Mouse (Mus musculus) adrenal gland (tissue): ENCODE data around the gene Nr2f6.

Source experiments
- intact Hi-C: fragments of 180-260 bp; cut with DNase I; formaldehyde crosslinking; loops from one replicate; pipeline ENCODE4 v1.15.1; 2025

The Nr2f6 gene

GRCm38 (mm10) chr8:71392391-71392790 is 10.6 kb upstream of the Nr2f6 start:
- intact Hi-C loops, result no loop called here

- intact Hi-C loops, result no loop called here
Measured at GRCm38 (mm10) chr8:71391696-71392095, 9.9 kb upstream of the Nr2f6 start.

GRCm38 (mm10) chr8:71388267-71388666 is 6.5 kb upstream of the Nr2f6 start:
- intact Hi-C loops, result no loop called here

- intact Hi-C loops, result no loop called here
Measured at GRCm38 (mm10) chr8:71385212-71385835, 3.6 kb upstream of the Nr2f6 start.

- intact Hi-C loops, result no loop called here
Measured at GRCm38 (mm10) chr8:71383860-71384259, 2.1 kb upstream of the Nr2f6 start.

GRCm38 (mm10) chr8:71383396-71383795 is 1.6 kb upstream of the Nr2f6 start:
- intact Hi-C loops, result no loop called here

GRCm38 (mm10) chr8:71381971-71382961 is 506 bp upstream of the Nr2f6 start:
- intact Hi-C loops, result no loop called here

- intact Hi-C loops, result no loop called here
Measured at GRCm38 (mm10) chr8:71380178-71381171, 1.3 kb downstream of the Nr2f6 start.

- intact Hi-C loops, result no loop called here
Measured at GRCm38 (mm10) chr8:71379512-71380075, 2.2 kb downstream of the Nr2f6 start.

GRCm38 (mm10) chr8:71379008-71379407 is 2.8 kb downstream of the Nr2f6 start:
- intact Hi-C loops, result no loop called here

GRCm38 (mm10) chr8:71376423-71377030 is 5.2 kb downstream of the Nr2f6 start:
- intact Hi-C loops, result no loop called here

GRCm38 (mm10) chr8:71375581-71376422 is 6.0 kb downstream of the Nr2f6 start:
- intact Hi-C loops, result no loop called here

- intact Hi-C loops, result no loop called here
Measured at GRCm38 (mm10) chr8:71374616-71375206, 7.0 kb downstream of the Nr2f6 start.

GRCm38 (mm10) chr8:71373000-71373399 is 8.8 kb downstream of the Nr2f6 start:
- intact Hi-C loops, result no loop called here

- intact Hi-C loops, result no loop called here
Measured at GRCm38 (mm10) chr8:71372427-71372826, 9.3 kb downstream of the Nr2f6 start.

GRCm38 (mm10) chr8:71371236-71371848 is 10.4 kb downstream of the Nr2f6 start, which contains the start of gene Ocel1:
Ocel1 (plus strand) TSS chr8:71371298.
- intact Hi-C loops, result no loop called here

- intact Hi-C loops, result no loop called here
Measured at GRCm38 (mm10) chr8:71370711-71371235, 11.0 kb downstream of the Nr2f6 start.

- intact Hi-C loops, result no loop called here
Measured at GRCm38 (mm10) chr8:71369040-71369718, 12.6 kb downstream of the Nr2f6 start.
